Mouse (Mus musculus): Measurements from ENCODE around the gene Rnf31. TPM values are rescaled to one million over a fixed set of nuclear protein-coding genes. Genes with fewer than 3 reads are reported as not detected.

Rnf31 gene
- polyA plus RNA-seq, 2 experiments from 2014 or later, result 35.5 to 47.2 TPM

GRCm38 (mm10) chr14:55604823-55605222, 13.3 kb downstream of the Rnf31 start:
- ATAC-seq, result no peak

GRCm38 (mm10) chr14:55605743-55606459, 14.4 kb downstream of the Rnf31 start:
- no peak for ATAC-seq

GRCm38 (mm10) chr14:55608339-55608738, 16.8 kb downstream of the Rnf31 start:
- ATAC-seq, result no peak

GRCm38 (mm10) chr14:55613346-55613745, 21.8 kb downstream of the Rnf31 start:
- no peak for ATAC-seq

- ATAC-seq, result no peak
These were observed 23.2 kb downstream of the Rnf31 start for GRCm38 (mm10) chr14:55614565-55615178.

GRCm38 (mm10) chr14:55615876-55616275, 24.4 kb downstream of the Rnf31 start:
- ATAC-seq, result no peak

GRCm38 (mm10) chr14:55616844-55617243, 25.3 kb downstream of the Rnf31 start:
- ATAC-seq, result no peak

GRCm38 (mm10) chr14:55617822-55618221, 26.3 kb downstream of the Rnf31 start, which contains the start of gene Rec8:
TSS of gene Rec8 (plus strand) at chr14:55618037.
- ATAC-seq, result peak; percentile 92

- ATAC-seq, result peak; percentile 27
These were observed 27.1 kb downstream of the Rnf31 start for GRCm38 (mm10) chr14:55618486-55619195.

- no peak for ATAC-seq
These were observed 36.7 kb downstream of the Rnf31 start for GRCm38 (mm10) chr14:55628077-55628827.

GRCm38 (mm10) chr14:55629312-55629711, 37.8 kb downstream of the Rnf31 start:
- ATAC-seq, result peak; percentile 80

GRCm38 (mm10) chr14:55634874-55635522, 43.5 kb downstream of the Rnf31 start:
- ATAC-seq, result peak; percentile 6

GRCm38 (mm10) chr14:55635523-55636007, 44.1 kb downstream of the Rnf31 start, which contains the start of gene Ipo4:
TSS of gene Ipo4 (minus strand) at chr14:55635957.
- peak; percentile 99 for ATAC-seq

- ATAC-seq, result no peak
These were observed 46.3 kb downstream of the Rnf31 start, which contains the start of gene Gm49378 for GRCm38 (mm10) chr14:55637795-55638194. TSS of gene Gm49378 (minus strand) at chr14:55637895.

GRCm38 (mm10) chr14:55640816-55641215, 49.3 kb downstream of the Rnf31 start:
- no peak for ATAC-seq

- no peak for ATAC-seq
These were observed 49.8 kb downstream of the Rnf31 start for GRCm38 (mm10) chr14:55641291-55641690.

- ATAC-seq, result no peak
These were observed 51.2 kb downstream of the Rnf31 start for GRCm38 (mm10) chr14:55642679-55643059.

- ATAC-seq, result peak; percentile 76
These were observed 51.8 kb downstream of the Rnf31 start, which contains the start of gene Tm9sf1 for GRCm38 (mm10) chr14:55643060-55643907. TSS of gene Tm9sf1 (minus strand) at chr14:55643806.

GRCm38 (mm10) chr14:55644261-55644888, 52.9 kb downstream of the Rnf31 start:
- peak; percentile 40 for ATAC-seq

GRCm38 (mm10) chr14:55649884-55650283, 58.4 kb downstream of the Rnf31 start, which contains the start of gene Tssk4:
TSS of gene Tssk4 (plus strand) at chr14:55650184.
- no peak for ATAC-seq

Data from CD4-positive, CD25-positive, alpha-beta regulatory T cell, adult 4 months (primary cell).